21 mouse cellular contexts compared by ENCODE assay signal in genomic region chr16:14156312-14156711, GRCm38 (mm10).
"Had no signal": no experiment of that assay in that cellular context is flagged by ENCODE, and none has a peak within 500 bp of the region (broad histone marks: within the 10 kb centered on the region; RNA-seq: fewer than 3 reads in every experiment).

No protein-coding gene starts in this region.

- H3K27me3 ChIP-seq: limb, embryonic 13.5 days; liver, embryonic 15.5 days; megakaryocyte, embryonic 14.5 days; midbrain, embryonic 13.5 days; neural tube, embryonic 13.5 days had no signal

- H3K9me3 ChIP-seq: limb, embryonic 10.5 days; limb, embryonic 13.5 days; liver, embryonic 15.5 days; megakaryocyte, embryonic 14.5 days; midbrain, embryonic 10.5 days; midbrain, embryonic 13.5 days; neural tube, embryonic 13.5 days had no signal

- H3K4me2 ChIP-seq: limb, embryonic 13.5 days; liver, embryonic 11.5 days; liver, embryonic 15.5 days; midbrain, embryonic 13.5 days; neural tube, embryonic 13.5 days had no signal

- H3K4me3 ChIP-seq: layer of hippocampus, adult 2 months; limb, embryonic 10.5 days; limb, embryonic 13.5 days; liver, embryonic 15.5 days; megakaryocyte, embryonic 14.5 days; midbrain, embryonic 10.5 days; midbrain, embryonic 13.5 days; myocyte; neural tube, embryonic 13.5 days had no signal

- ATAC-seq: midbrain, embryonic 13.5 days; midbrain, embryonic 16.5 days had no signal

- H3K27ac ChIP-seq: kidney, postnatal 0 days; layer of hippocampus, adult 2 months; limb, embryonic 10.5 days; limb, embryonic 13.5 days; liver, embryonic 15.5 days; midbrain, embryonic 10.5 days; midbrain, embryonic 13.5 days; neural tube, embryonic 13.5 days had no signal

- DNase-seq: kidney, adult 2 months; kidney, postnatal 25 days; layer of hippocampus, adult 9-11 months; lung, adult 2 months; lung, postnatal 36 days; retina, postnatal 1 day; thymus, adult 2 months; thymus, postnatal 14 days; thymus, postnatal 4 days had no signal

- H3K9ac ChIP-seq: limb, embryonic 13.5 days; liver, embryonic 15.5 days; neural tube, embryonic 13.5 days had no signal
